Mouse (Mus musculus): ENCODE data around the gene Mettl16. TPM values are rescaled to one million over a fixed set of nuclear protein-coding genes. Genes with fewer than 3 reads are reported as not detected.
A peak's percentile ranks its signal among the peaks of the same experiment; 100 is the strongest.
"Not testable (repeated sequence)": the region's sequence is repeated elsewhere in the genome, so short reads cannot be mapped to it uniquely, and the experiment has no call there.

The Mettl16 gene
- total RNA-seq, 4 experiments from 2014 or later: 16.2 to 19.9 (median 17.3) TPM

DNA sequence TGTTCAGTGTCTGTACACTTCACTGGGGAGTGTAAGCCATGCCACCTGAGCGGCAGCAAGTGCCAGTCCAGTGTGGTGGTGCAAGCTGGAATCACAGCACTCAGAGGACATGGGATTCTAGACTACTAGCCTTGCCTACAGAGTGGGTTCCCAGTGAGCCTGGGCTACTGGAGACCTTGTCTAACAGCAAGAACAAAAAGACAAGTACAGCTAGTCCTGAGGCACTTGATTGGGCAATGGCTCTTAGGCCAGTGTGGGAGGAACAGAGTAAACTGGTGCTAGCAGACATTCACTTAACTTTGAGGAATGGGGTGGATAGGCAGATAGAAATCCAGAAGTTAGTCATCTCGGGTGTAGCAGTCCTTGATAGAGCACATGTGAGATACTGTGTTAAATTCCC, 1.8 kb downstream of the Mettl16 start:
- no peak for DNase-seq (ENCODE audit: low spot score)

- DNase-seq (ENCODE audit: low spot score): no peak
These were observed 22.2 kb downstream of the Mettl16 start for GRCm38 (mm10) chr11:74792874-74793273.

DNA sequence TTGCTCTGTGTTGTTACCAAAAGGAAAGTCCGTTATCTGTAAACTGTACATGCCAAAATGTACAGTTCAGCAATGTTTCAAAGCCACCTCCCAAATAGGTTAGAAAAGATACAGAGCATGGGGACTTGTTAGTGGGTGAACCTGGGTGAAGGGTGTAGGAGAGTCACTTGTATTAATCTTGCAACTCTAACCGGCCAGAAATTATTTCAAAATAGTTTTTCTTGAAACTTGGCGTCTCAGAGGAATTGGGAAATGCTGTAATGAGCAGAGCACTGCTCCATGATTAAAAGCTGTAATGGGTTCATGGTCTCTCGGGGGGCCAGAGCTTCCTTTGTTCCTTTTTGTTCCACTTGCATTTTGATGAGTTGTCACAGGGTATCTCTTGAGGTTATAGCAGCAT, 30.0 kb downstream of the Mettl16 start:
- no peak for DNase-seq (ENCODE audit: low spot score)

DNA sequence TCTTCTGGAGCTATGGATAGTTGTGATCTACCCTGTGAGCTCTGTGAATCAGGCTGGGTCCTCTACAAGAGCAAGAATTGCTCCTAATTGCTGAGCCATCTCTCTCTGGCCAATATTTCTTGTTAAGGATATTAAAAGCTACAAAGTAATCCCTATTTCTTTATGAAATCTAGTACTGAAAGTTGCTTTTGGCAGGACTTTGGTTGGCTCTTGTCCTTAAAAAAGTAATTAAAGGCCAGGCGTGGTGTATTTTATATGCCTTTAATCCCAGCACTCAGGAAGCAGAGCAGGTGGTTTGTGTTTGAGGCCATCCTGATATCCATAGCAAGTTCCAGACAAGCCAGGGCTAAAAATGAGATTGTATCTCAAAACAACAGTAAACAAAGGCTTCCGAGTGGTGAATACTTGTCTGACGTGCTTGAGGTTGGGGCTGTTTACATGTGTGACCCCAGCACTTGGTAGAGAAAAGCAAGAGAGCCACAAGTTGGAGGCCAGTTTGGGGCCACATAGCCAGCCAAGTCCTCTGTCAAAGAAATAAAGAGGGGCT, 33.5 kb downstream of the Mettl16 start:
- DNase-seq (ENCODE audit: low spot score): no peak

GRCm38 (mm10) chr11:74807246-74807882, 36.7 kb downstream of the Mettl16 start:
- no peak for DNase-seq (ENCODE audit: low spot score)

GRCm38 (mm10) chr11:74808251-74808853, 37.7 kb downstream of the Mettl16 start:
- no peak for DNase-seq (ENCODE audit: low spot score)

GRCm38 (mm10) chr11:74810134-74810533, 39.5 kb downstream of the Mettl16 start:
- no peak for DNase-seq (ENCODE audit: low spot score)

GRCm38 (mm10) chr11:74811027-74811426, 40.4 kb downstream of the Mettl16 start:
- DNase-seq (ENCODE audit: low spot score): not testable (repeated sequence)

- DNase-seq (ENCODE audit: low spot score): no peak
These were observed 40.9 kb downstream of the Mettl16 start for GRCm38 (mm10) chr11:74811538-74811937.

GRCm38 (mm10) chr11:74815795-74816194, 45.2 kb downstream of the Mettl16 start:
- no peak for DNase-seq (ENCODE audit: low spot score)

DNA sequence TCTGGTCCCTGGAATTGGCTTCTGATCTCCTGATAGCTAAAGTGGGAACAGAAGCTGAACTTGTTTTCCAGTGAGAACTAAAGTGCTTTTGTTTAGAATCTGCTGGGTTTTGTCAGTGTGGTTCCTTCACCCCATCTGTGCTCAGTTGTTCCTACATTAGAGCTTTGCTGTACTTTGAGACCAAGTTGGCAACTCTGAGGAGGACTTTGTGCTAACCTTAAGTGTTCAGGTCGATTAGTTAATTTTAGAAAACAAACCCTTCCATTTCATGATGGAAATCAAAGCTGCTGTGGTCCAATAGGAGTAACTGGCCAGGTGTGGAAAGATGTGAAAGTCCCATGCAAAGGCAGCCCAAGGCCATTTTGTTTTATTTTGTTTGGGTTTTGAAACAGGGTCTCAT, 50.3 kb downstream of the Mettl16 start:
- DNase-seq (ENCODE audit: low spot score): no peak

DNA sequence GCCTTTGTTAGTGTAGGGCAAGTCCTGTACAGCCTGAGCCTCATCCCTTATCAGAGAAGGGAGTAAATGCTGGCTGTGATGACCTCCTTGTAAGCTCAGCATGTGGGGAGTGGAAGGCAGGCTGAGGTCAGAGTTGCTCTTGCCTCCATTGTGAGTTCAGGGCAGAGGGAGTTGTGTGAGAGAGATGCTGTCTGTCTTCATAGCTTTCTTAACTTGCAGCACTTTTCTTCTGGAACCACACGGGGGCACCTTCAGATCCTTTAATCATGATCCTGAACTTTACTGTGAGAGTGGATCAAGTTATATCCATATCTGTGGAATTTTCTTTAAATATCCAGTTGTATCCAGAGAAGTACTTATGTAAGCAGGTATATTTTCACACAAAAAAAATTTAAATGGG, 50.8 kb downstream of the Mettl16 start:
- DNase-seq (ENCODE audit: low spot score): no peak

GRCm38 (mm10) chr11:74822746-74823440, 52.3 kb downstream of the Mettl16 start:
- no peak for DNase-seq (ENCODE audit: low spot score)

- no peak for DNase-seq (ENCODE audit: low spot score)
These were observed 55.5 kb downstream of the Mettl16 start for GRCm38 (mm10) chr11:74826151-74826550.

DNA sequence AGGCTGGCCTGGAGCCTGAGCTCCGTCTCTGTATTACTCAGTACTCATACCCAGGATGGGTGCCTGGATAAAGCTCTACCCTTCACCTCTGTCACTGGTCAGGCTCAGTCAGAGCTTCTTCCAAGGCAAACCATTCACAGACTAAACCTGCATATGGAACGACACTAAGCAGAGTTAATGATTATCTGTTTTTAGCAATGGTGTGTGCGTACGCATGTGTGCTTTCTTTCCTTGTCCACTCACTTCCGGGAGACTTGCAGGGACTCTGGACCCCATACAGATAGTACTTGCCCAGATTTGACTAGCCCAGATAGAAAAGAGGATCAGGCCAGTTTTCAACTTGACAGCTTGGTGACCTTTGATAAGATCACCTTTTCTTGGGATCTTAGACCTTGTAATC, 56.1 kb downstream of the Mettl16 start:
- DNase-seq (ENCODE audit: low spot score): no peak

GRCm38 (mm10) chr11:74827791-74828403, 57.3 kb downstream of the Mettl16 start:
- no peak for DNase-seq (ENCODE audit: low spot score)

- no peak for DNase-seq (ENCODE audit: low spot score)
These were observed 57.8 kb downstream of the Mettl16 start for GRCm38 (mm10) chr11:74828404-74828931.

DNA sequence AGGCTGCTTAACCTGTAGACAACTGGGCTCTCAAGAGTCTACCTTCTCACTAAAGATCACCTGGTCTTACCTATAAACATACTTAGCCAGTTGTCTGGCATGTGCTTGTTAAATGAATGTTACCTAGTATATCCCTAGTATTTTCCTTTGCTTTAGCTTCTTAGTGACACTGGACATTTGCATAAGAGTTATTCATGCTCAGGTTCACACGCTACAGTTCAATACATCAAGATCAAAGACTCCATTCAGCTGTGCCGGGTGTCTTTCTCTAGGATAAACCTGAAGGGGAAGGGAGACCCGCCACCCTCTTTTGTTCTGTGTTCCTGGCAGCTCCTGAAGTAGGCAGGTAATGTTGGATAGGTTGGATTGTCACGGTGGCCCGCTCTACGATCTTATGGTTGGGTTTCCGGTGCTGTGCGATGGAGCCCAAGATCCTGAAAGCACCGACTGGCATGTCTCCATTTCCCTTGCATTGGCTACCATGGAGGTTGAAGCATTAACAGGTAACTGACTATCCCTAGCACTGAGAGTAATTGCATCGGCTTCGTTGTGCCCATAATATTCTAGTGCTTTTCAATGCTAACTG, 58.4 kb downstream of the Mettl16 start:
- no peak for DNase-seq (ENCODE audit: low spot score)

- no peak for DNase-seq (ENCODE audit: low spot score)
These were observed 59.2 kb downstream of the Mettl16 start for GRCm38 (mm10) chr11:74829812-74830211.

GRCm38 (mm10) chr11:74830256-74831161, 59.9 kb downstream of the Mettl16 start, which contains the start of gene Mnt:
TSS of gene Mnt (plus strand) at chr11:74830920.
- peak; percentile 100 for DNase-seq (ENCODE audit: low spot score)

Data from heart, adult 8-10 months (tissue).